Mouse (Mus musculus) kidney, adult 2 months (tissue): Measurements from ENCODE around the gene Camta2. TPM values are rescaled to one million over a fixed set of nuclear protein-coding genes. Genes with fewer than 3 reads are reported as not detected.

Experiments used
- DNase-seq: peaks from one replicate; pipeline ENCODE4 v3.0.0; 2021
- H3K27ac ChIP-seq: fragments of 200-500 bp; 2 replicates; pipeline ENCODE4 v1.5.1; 2012; ENCODE audit warnings: low read depth, low read length, control low read depth, inconsistent platforms; ENCODE audit not compliant: insufficient read depth
- H3K27me3 ChIP-seq: fragments of 200-500 bp; replicated peaks from 2 replicates; pipeline ENCODE4 v1.6.1; 2012; ENCODE audit warnings: mild to moderate bottlenecking, moderate library complexity, low read length, inconsistent platforms; ENCODE audit not compliant: control insufficient read depth, insufficient read depth
- H3K36me3 ChIP-seq: fragments of 200-500 bp; 2 replicates; pipeline ENCODE4 v1.6.1; 2012; ENCODE audit warnings: mild to moderate bottlenecking, moderate library complexity, low read length, inconsistent platforms; ENCODE audit not compliant: control insufficient read depth, insufficient read depth
- H3K4me1 ChIP-seq: fragments of 200-500 bp; 2 replicates; pipeline ENCODE4 v1.6.1; 2011; ENCODE audit warnings: low read length; ENCODE audit not compliant: control insufficient read depth, insufficient read depth
- H3K4me3 ChIP-seq: fragments of 200-500 bp; 2 replicates; pipeline ENCODE4 v1.5.1; 2011; ENCODE audit warnings: mild to moderate bottlenecking, low read depth, low read length, control low read depth; ENCODE audit not compliant: insufficient read depth
- CTCF ChIP-seq: fragments of 200-500 bp; conservative IDR thresholded peaks from 2 replicates; pipeline ENCODE4 v1.5.1; 2011; ENCODE audit warnings: low read depth, mild to moderate bottlenecking, control low read depth, low read length, moderate library complexity, mixed read lengths; ENCODE audit not compliant: insufficient read depth, insufficient read length
- POLR2A ChIP-seq: fragments of 200-500 bp; IDR thresholded peaks from one replicate; pipeline ENCODE4 v1.6.1; 2011; ENCODE audit warnings: low read depth, low read length, control low read depth
- WGBS: fragments of 180-500 bp; shearing (Covaris S2); methylation state at CpG from one replicate; pipeline ENCODE4 v1.1.7; 2018; 5-methylcytosine and 5-hydroxymethylcytosine counted together
- polyA plus RNA-seq: library from polyadenylated mRNA; depleted of rRNA; stranded (reverse); fragments of >200 nt; gene quantifications from 2 replicates; pipeline ENCODE4 v1.2.3, GENCODE M21; 2012

The Camta2 gene
- polyA plus RNA-seq, 1 experiment: 28.7 TPM

GRCm38 (mm10) chr11:70701984-70702733 is 14.3 kb upstream of the Camta2 start:
- Histone ChIP-seq H3K4me3 (no peak overlapping the region), H3K27ac (0 out of 2 replicates have a peak overlapping the region, but pooled peaks have one; percentile 11), H3K36me3 (peaks cover 6% of the 10 kb centered on the region), H3K27me3 (no peaks in the 10 kb centered on the region), H3K4me1 (peaks cover 9% of the 10 kb centered on the region; the same call in 1 of the 2 replicates)
- TF ChIP-seq POLR2A: no peak
- no peak for TF ChIP-seq CTCF
- WGBS: 67% methylated on average over 6 of the region's 6 CpGs
- DNase-seq: no peak

GRCm38 (mm10) chr11:70701221-70701955 is 13.5 kb upstream of the Camta2 start:
- H3K27ac ChIP-seq: peak overlapping the region; percentile 63

GRCm38 (mm10) chr11:70700613-70701012 is 12.7 kb upstream of the Camta2 start:
- WGBS: under 1% methylated on average over 34 of the region's 34 CpGs
- TF ChIP-seq POLR2A (no peak), CTCF (no peak)
- peaks cover 9% of the 10 kb centered on the region; the same call in 1 of the 2 replicates for H3K4me1 ChIP-seq
- no peaks in the 10 kb centered on the region for H3K27me3 ChIP-seq
- H3K27ac ChIP-seq: peak overlapping the region; percentile 63
- DNase-seq: peak; percentile 87
- H3K4me3 ChIP-seq: peak overlapping the region; percentile 70
- peaks cover 3% of the 10 kb centered on the region for H3K36me3 ChIP-seq

More at GRCm38 (mm10) chr11:70701221-70701955, 13.5 kb upstream of the Camta2 start:
- H3K4me3 ChIP-seq: peak overlapping the region; percentile 70
- peaks cover 3% of the 10 kb centered on the region for H3K36me3 ChIP-seq
- H3K27me3 ChIP-seq: no peaks in the 10 kb centered on the region
- no peak for DNase-seq
- peaks cover 9% of the 10 kb centered on the region; the same call in 1 of the 2 replicates for H3K4me1 ChIP-seq
- no peak for TF ChIP-seq CTCF
- TF ChIP-seq POLR2A: no peak
- 4% methylated on average over 10 of the region's 10 CpGs for WGBS

- Histone ChIP-seq H3K27ac (peak within 1 kb of the TSS; percentile 99), H3K4me1 (peaks cover 9% of the 10 kb centered on the region; the same call in 1 of the 2 replicates), H3K27me3 (no peaks in the 10 kb centered on the region), H3K4me3 (peak within 1 kb of the TSS; percentile 70), H3K36me3 (no peaks in the 10 kb centered on the region; the same call in none of the 2 replicates)
- peak; percentile 97 for DNase-seq
- TF ChIP-seq CTCF (no peak), POLR2A (peak; percentile 73)
- WGBS: 3% methylated on average over 69 of the region's 69 CpGs
Observed at GRCm38 (mm10) chr11:70699722-70700556, 12.0 kb upstream of the Camta2 start, which contains the start of the genes Inca1 and Kif1c. TSS of gene Inca1 (minus strand) at chr11:70700155. TSS of gene Kif1c (plus strand) at chr11:70700548.

DNA sequence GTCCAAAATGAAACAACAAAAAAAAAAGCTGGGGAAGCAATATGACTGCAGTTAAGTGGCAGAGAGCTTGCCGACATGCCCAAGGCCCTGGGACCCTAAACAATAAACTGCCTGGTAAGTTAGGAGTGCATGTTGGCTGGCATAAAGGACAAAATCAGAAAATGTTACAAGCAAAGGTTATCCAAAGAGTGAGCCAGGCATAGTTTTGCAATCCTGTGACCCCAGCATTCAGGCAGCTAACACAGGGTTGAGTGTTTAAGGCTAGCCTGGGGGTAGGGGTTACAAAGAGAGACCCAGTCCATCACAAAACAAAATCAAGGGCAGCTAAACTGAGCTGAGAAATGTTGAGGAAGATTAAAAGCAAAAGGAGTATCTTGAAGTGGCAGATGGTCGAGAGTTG is 11.1 kb upstream of the Camta2 start:
- DNase-seq: no peak
- Histone ChIP-seq H3K27ac (no peak overlapping the region), H3K4me3 (no peak overlapping the region), H3K27me3 (no peaks in the 10 kb centered on the region), H3K36me3 (no peaks in the 10 kb centered on the region), H3K4me1 (peaks cover 9% of the 10 kb centered on the region; the same call in 1 of the 2 replicates)
- no peak for TF ChIP-seq CTCF
- no peak for TF ChIP-seq POLR2A
- 83% methylated on average over 2 of the region's 2 CpGs for WGBS

- no peak for DNase-seq
- Histone ChIP-seq H3K4me1 (peaks cover 9% of the 10 kb centered on the region; the same call in 1 of the 2 replicates), H3K27ac (no peak overlapping the region), H3K27me3 (no peaks in the 10 kb centered on the region), H3K4me3 (no peak overlapping the region), H3K36me3 (no peaks in the 10 kb centered on the region)
- WGBS: 81% methylated on average over 3 of the region's 3 CpGs
- TF ChIP-seq CTCF: 0 out of 2 replicates have a peak, but pooled peaks have one; percentile 14
- TF ChIP-seq POLR2A: no peak
Observed at GRCm38 (mm10) chr11:70697376-70697775, 9.5 kb upstream of the Camta2 start.
